Mouse (Mus musculus): ENCODE results near the gene Tmod4. TPM values are rescaled to one million over a fixed set of nuclear protein-coding genes. Genes with fewer than 3 reads are reported as not detected.

Tmod4 gene
- 0.53 and 1.1 TPM in 2 replicates for polyA plus RNA-seq (2012; rRNA removed; ENCODE audit: low replicate concordance)

GRCm38 (mm10) chr3:95124246-95124645, at the start of gene Tmod4:
Tmod4 (plus strand) TSS chr3:95124476.

GRCm38 (mm10) chr3:95106338-95107117, 17.7 kb upstream of the Tmod4 start, which contains the start of gene Pip5k1a:
Pip5k1a (minus strand) TSS chr3:95106930.

GRCm38 (mm10) chr3:95110911-95111726, 13.2 kb upstream of the Tmod4 start, which contains the start of gene Vps72:
Vps72 (plus strand) TSS chr3:95111022.

GRCm38 (mm10) chr3:95133680-95134101, 9.4 kb downstream of the Tmod4 start, which contains the start of the genes Scnm1 and Lysmd1:
Scnm1 (minus strand) TSS chr3:95134011.
Lysmd1 (plus strand) TSS chr3:95134088.

GRCm38 (mm10) chr3:95141952-95142616, 17.8 kb downstream of the Tmod4 start, which contains the start of gene Tnfaip8l2:
Tnfaip8l2 (minus strand) TSS chr3:95142360.

GRCm38 (mm10) chr3:95159987-95160963, 36.0 kb downstream of the Tmod4 start, which contains the start of gene Sema6c:
Sema6c (plus strand) TSS chr3:95160457.

Other genes starting within 250 kb of the Tmod4 start
- 151 and 251 TPM in 2 replicates for gene Psmb4, start 237.5 kb upstream of the Tmod4 start, polyA plus RNA-seq (2012; rRNA removed; ENCODE audit: low replicate concordance)
- 67.4 and 71.6 TPM in 2 replicates for gene Selenbp1, start 191.4 kb upstream of the Tmod4 start, polyA plus RNA-seq (2012; rRNA removed; ENCODE audit: low replicate concordance)
- gene Rfx5, start 170.4 kb upstream of the Tmod4 start, polyA plus RNA-seq (2012; rRNA removed; ENCODE audit: low replicate concordance), result 2.6 and 6.6 TPM in 2 replicates
- 11.2 and 12.0 TPM in 2 replicates for gene Pi4kb, start 149.7 kb upstream of the Tmod4 start, polyA plus RNA-seq (2012; rRNA removed; ENCODE audit: low replicate concordance)
- 14.2 and 17.2 TPM in 2 replicates for gene Zfp687, start 109.0 kb upstream of the Tmod4 start, polyA plus RNA-seq (2012; rRNA removed; ENCODE audit: low replicate concordance)
- gene Psmd4, start 81.9 kb upstream of the Tmod4 start, polyA plus RNA-seq (2012; rRNA removed; ENCODE audit: low replicate concordance), result 70.8 and 87.2 TPM in 2 replicates
- gene Pip5k1a, start 17.5 kb upstream of the Tmod4 start, polyA plus RNA-seq (2012; rRNA removed; ENCODE audit: low replicate concordance), result 9.6 and 12.5 TPM in 2 replicates
- gene Vps72, start 13.5 kb upstream of the Tmod4 start, polyA plus RNA-seq (2012; rRNA removed; ENCODE audit: low replicate concordance), result 57.0 and 58.5 TPM in 2 replicates
- gene Scnm1, start 9.5 kb downstream of the Tmod4 start, polyA plus RNA-seq (2012; rRNA removed; ENCODE audit: low replicate concordance), result 18.5 and 29.5 TPM in 2 replicates
- gene Lysmd1, start 9.6 kb downstream of the Tmod4 start, polyA plus RNA-seq (2012; rRNA removed; ENCODE audit: low replicate concordance), result 2.8 and 6.1 TPM in 2 replicates
- gene Tnfaip8l2, start 17.9 kb downstream of the Tmod4 start, polyA plus RNA-seq (2012; rRNA removed; ENCODE audit: low replicate concordance), result 4.9 and 25.2 TPM in 2 replicates
- gene Sema6c, start 36.0 kb downstream of the Tmod4 start, polyA plus RNA-seq (2012; rRNA removed; ENCODE audit: low replicate concordance), result 3.7 and 5.7 TPM in 2 replicates
- gene Gabpb2, start 93.4 kb downstream of the Tmod4 start, polyA plus RNA-seq (2012; rRNA removed; ENCODE audit: low replicate concordance), result 2.7 and 3.5 TPM in 2 replicates
- gene Cdc42se1, start 104.3 kb downstream of the Tmod4 start, polyA plus RNA-seq (2012; rRNA removed; ENCODE audit: low replicate concordance), result 49.3 and 60.2 TPM in 2 replicates
- 16.1 and 25.0 TPM in 2 replicates for gene Mllt11, start 107.7 kb downstream of the Tmod4 start, polyA plus RNA-seq (2012; rRNA removed; ENCODE audit: low replicate concordance)
- 0.14 and 0.21 TPM in 2 replicates for gene Gm128, start 117.1 kb downstream of the Tmod4 start, polyA plus RNA-seq (2012; rRNA removed; ENCODE audit: low replicate concordance)
- gene Bnipl, start 126.7 kb downstream of the Tmod4 start, polyA plus RNA-seq (2012; rRNA removed; ENCODE audit: low replicate concordance), result 0.19 and 0.68 TPM in 2 replicates
- 64.0 and 83.7 TPM in 2 replicates for gene Mindy1, start 156.9 kb downstream of the Tmod4 start, polyA plus RNA-seq (2012; rRNA removed; ENCODE audit: low replicate concordance)
- 5.3 and 8.0 TPM in 2 replicates for gene Prune1, start 157.6 kb downstream of the Tmod4 start, polyA plus RNA-seq (2012; rRNA removed; ENCODE audit: low replicate concordance)
- gene Anxa9, start 182.7 kb downstream of the Tmod4 start, polyA plus RNA-seq (2012; rRNA removed; ENCODE audit: low replicate concordance), result 0.54 and 0.81 TPM in 2 replicates
- gene Cers2, start 190.3 kb downstream of the Tmod4 start, polyA plus RNA-seq (2012; rRNA removed; ENCODE audit: low replicate concordance), result 39.3 and 45.5 TPM in 2 replicates
- 3.6 and 4.9 TPM in 2 replicates for gene Setdb1, start 232.7 kb downstream of the Tmod4 start, polyA plus RNA-seq (2012; rRNA removed; ENCODE audit: low replicate concordance)

Data from duodenum, adult 2 months (tissue).